Mouse (Mus musculus) MEL (cell line): ENCODE data around the gene Nelfb. TPM values are rescaled to one million over a fixed set of nuclear protein-coding genes. Genes with fewer than 3 reads are reported as not detected.

Source experiments
- DNase-seq: peaks from one replicate; pipeline ENCODE4 v3.0.0; 2011; ENCODE audit warnings: low read depth, low spot score
- H3K27ac ChIP-seq: 2 replicates; pipeline ENCODE4 v1.5.1; 2012; ENCODE audit warnings: low read depth, mild to moderate bottlenecking, control low read depth, low read length, moderate library complexity; ENCODE audit not compliant: control insufficient read depth
- H3K27me3 ChIP-seq, 2 experiments: fragments of 150-350 bp in 1 of 2; sonication (generic) in 1 of 2; 2 replicates each; pipeline ENCODE4 v1.6.1; 2012; ENCODE audit warnings: low read length in 2 of 2, mild to moderate bottlenecking in 2 of 2, improper control_type of control experiment in 1 of 2, moderate library complexity in 1 of 2; ENCODE audit not compliant: insufficient read depth in 2 of 2, control insufficient read depth in 1 of 2
- H3K36me3 ChIP-seq, 2 experiments: 2 replicates each; pipeline ENCODE4 v1.6.1; 2012 to 2014; ENCODE audit warnings: low read length in 2 of 2, improper control_type of control experiment in 1 of 2, inconsistent platforms in 1 of 2, mild to moderate bottlenecking in 1 of 2; ENCODE audit not compliant: insufficient read depth in 2 of 2, control insufficient read depth in 1 of 2
- H3K4me1 ChIP-seq, 2 experiments: fragments of 150-350 bp in 1 of 2; sonication (generic) in 1 of 2; 2 replicates each; pipeline ENCODE4 v1.6.1; 2012; ENCODE audit warnings: low read length in 2 of 2, improper control_type of control experiment in 1 of 2, mild to moderate bottlenecking in 1 of 2; ENCODE audit not compliant: insufficient read depth in 2 of 2, control insufficient read depth in 1 of 2
- H3K4me3 ChIP-seq, 2 experiments: fragments of 150-350 bp in 1 of 2; sonication (generic) in 1 of 2; 2 replicates each; pipeline ENCODE4 v1.5.1; 2012; ENCODE audit warnings: low read depth in 2 of 2, low read length in 2 of 2, mild to moderate bottlenecking in 2 of 2, moderate library complexity in 2 of 2, control low read depth in 1 of 2, improper control_type of control experiment in 1 of 2; ENCODE audit not compliant: control insufficient read depth in 1 of 2, insufficient read depth in 1 of 2
- H3K79me2 ChIP-seq: 2 replicates; pipeline ENCODE4 v1.6.1; 2012; ENCODE audit warnings: mild to moderate bottlenecking, low read length, moderate library complexity; ENCODE audit not compliant: control insufficient read depth, poor library complexity, insufficient read depth
- H3K9ac ChIP-seq: 2 replicates; pipeline ENCODE4 v1.6.1; 2012; ENCODE audit warnings: low read depth, mild to moderate bottlenecking, control low read depth, low read length, moderate library complexity; ENCODE audit not compliant: control insufficient read depth, poor library complexity, severe bottlenecking
- H3K9me3 ChIP-seq: fragments of 150-350 bp; sonication (generic); replicated peaks from 2 replicates; pipeline ENCODE4 v1.6.1; 2012; ENCODE audit warnings: mild to moderate bottlenecking, low read length, improper control_type of control experiment, moderate library complexity; ENCODE audit not compliant: insufficient read depth
- BHLHE40 ChIP-seq: IDR thresholded peaks from 2 replicates; pipeline ENCODE4 v1.6.1; 2012; ENCODE audit warnings: low read depth, mild to moderate bottlenecking, inconsistent platforms, low read length, improper control_type of control experiment, borderline replicate concordance
- CHD2 ChIP-seq: IDR thresholded peaks from 2 replicates; pipeline ENCODE4 v1.6.1; 2011; ENCODE audit warnings: low read length, improper control_type of control experiment
- E2F4 ChIP-seq: IDR thresholded peaks from 2 replicates; pipeline ENCODE4 v1.6.1; 2011; ENCODE audit warnings: low read depth, low read length, improper control_type of control experiment, borderline replicate concordance
- ELF1 ChIP-seq: IDR thresholded peaks from 2 replicates; pipeline ENCODE4 v1.6.1; 2014; ENCODE audit warnings: low read depth, mild to moderate bottlenecking, inconsistent platforms, low read length, improper control_type of control experiment, moderate library complexity
- EP300 ChIP-seq, 2 experiments: IDR thresholded peaks; 2 replicates each; pipeline ENCODE4 v1.6.1; 2011; ENCODE audit warnings: improper control_type of control experiment in 2 of 2, low read length in 2 of 2, low read depth in 1 of 2, mild to moderate bottlenecking in 1 of 2
- ETS1 ChIP-seq: IDR thresholded peaks from 2 replicates; pipeline ENCODE4 v1.6.1; 2012; ENCODE audit warnings: low read depth, mild to moderate bottlenecking, inconsistent platforms, low read length, improper control_type of control experiment, moderate library complexity
- GATA1 ChIP-seq: IDR thresholded peaks from 2 replicates; pipeline ENCODE4 v1.6.1; 2011; ENCODE audit warnings: low read depth, low read length, improper control_type of control experiment
- MAFK ChIP-seq: IDR thresholded peaks from 2 replicates; pipeline ENCODE4 v1.6.1; 2011; ENCODE audit warnings: low read depth, mild to moderate bottlenecking, low read length, improper control_type of control experiment, borderline replicate concordance
- MEF2A ChIP-seq: IDR thresholded peaks from 2 replicates; pipeline ENCODE4 v1.6.1; 2014; ENCODE audit warnings: low read depth, mild to moderate bottlenecking, inconsistent platforms, low read length, improper control_type of control experiment; ENCODE audit not compliant: poor library complexity, insufficient replicate concordance, severe bottlenecking; ENCODE audit errors: extremely low read depth
- RCOR1 ChIP-seq: IDR thresholded peaks from 2 replicates; pipeline ENCODE4 v1.6.1; 2012; ENCODE audit warnings: low read depth, mild to moderate bottlenecking, inconsistent platforms, low read length, improper control_type of control experiment
- SMC3 ChIP-seq: IDR thresholded peaks from 2 replicates; pipeline ENCODE4 v1.6.1; 2011; ENCODE audit warnings: low read depth, low read length, improper control_type of control experiment
- TAL1 ChIP-seq: IDR thresholded peaks from 2 replicates; pipeline ENCODE4 v1.6.1; 2012; ENCODE audit warnings: mild to moderate bottlenecking, inconsistent platforms, low read length, moderate library complexity, mixed read lengths
- TCF12 ChIP-seq: IDR thresholded peaks from 2 replicates; pipeline ENCODE4 v1.6.1; 2014; ENCODE audit warnings: low read depth, mild to moderate bottlenecking, inconsistent platforms, low read length, improper control_type of control experiment, moderate library complexity
- UBTF ChIP-seq: IDR thresholded peaks from 2 replicates; pipeline ENCODE4 v1.6.1; 2012; ENCODE audit warnings: low read depth, mild to moderate bottlenecking, inconsistent platforms, low read length, improper control_type of control experiment, moderate library complexity, borderline replicate concordance; ENCODE audit not compliant: insufficient read depth
- USF1 ChIP-seq: IDR thresholded peaks from 2 replicates; pipeline ENCODE4 v1.6.1; 2014; ENCODE audit warnings: low read depth, mild to moderate bottlenecking, inconsistent platforms, low read length, improper control_type of control experiment, moderate library complexity
- ZMIZ1 ChIP-seq: IDR thresholded peaks from 2 replicates; pipeline ENCODE4 v1.6.1; 2012; ENCODE audit warnings: low read depth, mild to moderate bottlenecking, inconsistent platforms, low read length, improper control_type of control experiment, moderate library complexity
- polyA plus RNA-seq, 2 experiments: library from polyadenylated mRNA; stranded (reverse) in 1 of 2; unstranded in 1 of 2; fragments of >175 nt in 1 of 2; fragments of >200 nt in 1 of 2; gene quantifications; 2 replicates each; pipeline versions ENCODE4 v1.2.1 to v1.2.4; 2012; ENCODE audit warnings: low replicate concordance in 2 of 2, low read depth in 1 of 2; ENCODE audit not compliant: insufficient read length in 2 of 2, insufficient read depth in 1 of 2, missing spikeins in 1 of 2
- total RNA-seq: library from RNA; depleted of rRNA; stranded (reverse); fragments of 300-350 nt; gene quantifications from 2 replicates; pipeline ENCODE4 v1.2.3, GENCODE M21; 2012

Gene Nelfb
- total and polyA plus RNA-seq, 3 experiments, result 62.9 to 83.5 TPM; not detected in 1

DNA sequence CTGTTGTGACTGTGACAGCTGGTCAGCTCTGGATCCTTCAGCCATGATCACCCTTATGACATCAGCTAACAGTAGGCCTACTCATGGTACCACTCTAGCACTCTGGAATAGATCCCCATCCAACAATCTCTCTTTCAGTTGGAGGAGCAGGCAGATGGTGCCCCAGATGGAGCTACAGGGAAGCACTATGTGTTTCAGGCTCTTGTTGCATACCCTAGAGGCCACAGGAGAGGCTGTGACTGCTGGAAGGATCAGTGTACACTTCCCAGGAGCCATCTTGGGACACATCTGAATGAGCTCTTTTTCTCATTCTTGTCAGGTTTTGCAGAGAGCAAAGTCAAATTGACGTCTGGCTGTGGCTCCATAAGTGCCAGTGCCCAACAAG is 39.5 kb downstream of the Nelfb start:
- Histone ChIP-seq H3K4me3 (no peak overlapping the region), H3K9ac (no peak overlapping the region), H3K27ac (no peak overlapping the region), H3K79me2 (no peaks in the 10 kb centered on the region; the same call in 1 of the 2 replicates), H3K9me3 (no peaks in the 10 kb centered on the region), H3K27me3 (no peaks in the 10 kb centered on the region), H3K36me3 (peaks cover 0 to 21% of the 10 kb centered on the region in 2 experiments; a peak in 2 of 4 replicates), H3K4me1 (peaks cover 11 to 37% of the 10 kb centered on the region in 2 experiments)
- TF ChIP-seq ELF1 (no peak), E2F4 (no peak)
- DNase-seq, result no peak

DNA sequence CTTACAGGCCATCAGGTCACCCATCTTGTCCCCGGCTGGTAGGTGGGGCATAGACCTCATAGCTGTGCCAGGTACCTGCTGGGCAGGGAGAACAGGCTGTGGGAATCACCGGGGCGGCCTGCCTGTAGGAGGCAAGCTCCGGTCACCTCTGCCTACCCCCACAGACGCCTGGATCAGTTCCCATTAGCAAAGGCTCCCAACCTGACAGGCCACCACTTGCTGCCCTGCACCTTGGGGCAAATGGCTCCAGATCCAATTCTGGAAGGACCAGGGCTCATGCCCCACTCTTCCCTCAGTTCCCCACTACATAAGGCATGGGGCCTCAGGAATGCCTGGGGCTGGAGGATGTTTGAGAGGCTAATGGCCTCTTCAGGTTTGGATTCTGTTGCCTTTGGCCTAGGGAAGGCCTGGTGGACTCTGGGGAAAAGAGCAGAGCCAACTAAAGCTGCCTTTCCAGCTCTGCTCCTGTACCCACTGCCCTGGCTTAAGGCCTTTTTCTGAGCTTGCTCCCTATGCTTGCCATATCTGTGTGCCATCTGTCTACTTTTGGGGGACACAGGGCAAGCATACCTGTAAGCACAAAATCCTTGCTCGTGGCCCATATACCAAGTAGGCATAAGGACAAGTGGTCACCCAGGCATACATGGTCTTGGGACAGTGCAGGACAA is 40.1 kb downstream of the Nelfb start:
- Histone ChIP-seq H3K27me3 (no peaks in the 10 kb centered on the region), H3K79me2 (no peaks in the 10 kb centered on the region; the same call in 1 of the 2 replicates), H3K36me3 (peaks cover 0 to 21% of the 10 kb centered on the region in 2 experiments; a peak in 2 of 4 replicates), H3K4me1 (peaks cover 11 to 37% of the 10 kb centered on the region in 2 experiments), H3K27ac (no peak overlapping the region), H3K9me3 (no peaks in the 10 kb centered on the region), H3K9ac (no peak overlapping the region), H3K4me3 (no peak overlapping the region)
- no peak for TF ChIP-seq ZMIZ1
- no peak for TF ChIP-seq USF1
- TF ChIP-seq GATA1, result no peak
- TF ChIP-seq ETS1, result no peak
- no peak for DNase-seq

DNA sequence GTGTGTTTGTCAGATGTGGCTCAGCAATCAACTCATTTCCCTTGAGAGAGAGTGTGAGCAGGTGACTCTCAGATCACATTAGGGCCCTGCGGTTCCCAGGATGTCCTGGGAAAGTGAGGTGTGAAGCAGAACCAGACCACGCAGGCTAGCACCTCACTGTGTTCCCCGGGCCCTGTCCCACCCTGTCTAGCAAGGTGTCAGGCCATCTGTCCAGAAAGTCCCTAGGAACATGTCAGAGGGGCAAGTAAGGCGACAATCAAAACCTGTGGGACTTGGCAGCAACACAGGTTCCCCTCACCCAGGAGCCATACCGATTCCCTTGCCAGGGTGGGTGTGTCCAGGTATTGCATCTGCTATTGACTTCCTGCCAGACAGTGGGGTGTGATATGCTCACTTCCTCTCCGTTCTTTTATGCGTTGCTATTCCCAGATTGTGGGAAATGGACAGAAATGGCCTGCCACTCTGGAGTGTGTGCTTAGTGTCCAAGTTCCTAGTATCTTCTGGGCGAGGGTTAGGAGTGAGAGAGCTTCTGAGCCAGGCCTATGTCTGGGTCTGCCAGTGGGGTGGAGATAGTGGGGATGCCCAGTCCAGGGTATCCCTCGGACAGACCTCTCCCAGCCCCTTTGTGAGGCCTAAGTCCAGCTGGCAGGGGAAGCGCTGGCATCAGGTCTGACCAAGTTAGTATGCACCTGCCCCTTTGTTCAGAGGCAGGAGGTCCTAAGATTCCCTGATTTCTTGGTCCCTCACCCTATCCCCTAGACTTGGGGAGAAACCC is 40.8 kb downstream of the Nelfb start:
- Histone ChIP-seq H3K27me3 (no peaks in the 10 kb centered on the region), H3K79me2 (no peaks in the 10 kb centered on the region; the same call in 1 of the 2 replicates), H3K9me3 (no peaks in the 10 kb centered on the region), H3K36me3 (peaks cover 0 to 21% of the 10 kb centered on the region in 2 experiments; a peak in 2 of 4 replicates), H3K27ac (no peak overlapping the region), H3K4me3 (no peak overlapping the region), H3K9ac (no peak overlapping the region), H3K4me1 (peaks cover 9 to 34% of the 10 kb centered on the region in 2 experiments)
- TF ChIP-seq GATA1 (no peak), TAL1 (peak; percentile 42), TCF12 (0 out of 2 replicates have a peak, but pooled peaks have one; percentile 34), UBTF (no peak), SMC3 (no peak), MAFK (no peak), USF1 (no peak), EP300 (IDR thresholded peaks at IDR 0.05; ENCODE audit: low read depth in 1 of 2, low read length in 2 of 2) (peak; percentile 66), MEF2A (no peak), CHD2 (no peak), ZMIZ1 (no peak), BHLHE40 (no peak), ETS1 (peak; percentile 35; the same call in 1 of the 2 replicates), RCOR1 (peak; percentile 64)
- peak; percentile 65 for DNase-seq
